Mouse (Mus musculus): ENCODE measurements around the gene Patz1. TPM values are rescaled to one million over a fixed set of nuclear protein-coding genes. Genes with fewer than 3 reads are reported as not detected.

Patz1 gene
- polyA plus RNA-seq, 1 experiment from 2014 or later = 36.1 TPM

GRCm38 (mm10) chr11:3352131-3352530, 63.5 kb downstream of the Patz1 start:
- 93% methylated on average over 9 of the region's 9 CpGs for WGBS
- ATAC-seq = no peak
- Histone ChIP-seq H3K9ac (no peak overlapping the region), H3K27ac (no peak overlapping the region), H3K36me3 (peaks cover 29% of the 10 kb centered on the region), H3K4me1 (replicated peaks) (peaks cover 19% of the 10 kb centered on the region), H3K9me3 (no peaks in the 10 kb centered on the region), H3K4me2 (replicated peaks) (no peak overlapping the region), H3K27me3 (replicated peaks) (no peaks in the 10 kb centered on the region), H3K4me3 (replicated peaks) (no peak overlapping the region)

- no peak overlapping the region for H3K27ac ChIP-seq
- H3K4me3 ChIP-seq (replicated peaks) = no peak overlapping the region
- H3K27me3 ChIP-seq (replicated peaks) = no peaks in the 10 kb centered on the region
- ATAC-seq = no peak
- H3K36me3 ChIP-seq = peaks cover 29% of the 10 kb centered on the region
- no peak overlapping the region for H3K9ac ChIP-seq
- WGBS = 60% methylated on average over 18 of the region's 18 CpGs
- peaks cover 14% of the 10 kb centered on the region for H3K4me1 ChIP-seq (replicated peaks)
- H3K9me3 ChIP-seq = no peaks in the 10 kb centered on the region
- no peak overlapping the region for H3K4me2 ChIP-seq (replicated peaks)
Observed at GRCm38 (mm10) chr11:3352990-3353585, 64.4 kb downstream of the Patz1 start.

Other genes starting within 250 kb of the Patz1 start
- gene Sfi1, start 95.4 kb upstream of the Patz1 start, polyA plus RNA-seq (2015; fragmentation: Nextera tagmentation; extraction: Ambion mirVana) = 12.3 and 13.0 TPM in 2 replicates
- gene Eif4enif1, start 86.5 kb upstream of the Patz1 start, polyA plus RNA-seq (2015; fragmentation: Nextera tagmentation; extraction: Ambion mirVana) = 40.0 and 40.4 TPM in 2 replicates
- 209 and 211 TPM in 2 replicates for gene Drg1, start 22.5 kb upstream of the Patz1 start, polyA plus RNA-seq (2015; fragmentation: Nextera tagmentation; extraction: Ambion mirVana)
- gene Pik3ip1, start 41.5 kb downstream of the Patz1 start, polyA plus RNA-seq (2015; fragmentation: Nextera tagmentation; extraction: Ambion mirVana) = 8.5 and 8.7 TPM in 2 replicates
- 60.1 and 64.0 TPM in 2 replicates for gene Limk2, start 120.3 kb downstream of the Patz1 start, polyA plus RNA-seq (2015; fragmentation: Nextera tagmentation; extraction: Ambion mirVana)
- gene Rnf185, start 163.5 kb downstream of the Patz1 start, polyA plus RNA-seq (2015; fragmentation: Nextera tagmentation; extraction: Ambion mirVana) = 31.1 and 31.2 TPM in 2 replicates
- 0.38 and 0.45 TPM in 2 replicates for gene Pla2g3, start 199.4 kb downstream of the Patz1 start, polyA plus RNA-seq (2015; fragmentation: Nextera tagmentation; extraction: Ambion mirVana)
- 4.2 and 4.6 TPM in 2 replicates for gene Inpp5j, start 215.9 kb downstream of the Patz1 start, polyA plus RNA-seq (2015; fragmentation: Nextera tagmentation; extraction: Ambion mirVana)
- 147 and 154 TPM in 2 replicates for gene Selenom, start 225.8 kb downstream of the Patz1 start, polyA plus RNA-seq (2015; fragmentation: Nextera tagmentation; extraction: Ambion mirVana)

All from intestine, embryonic 15.5 days (tissue).